Mouse (Mus musculus): ENCODE measurements at regions not wholly inside any gene's neighbourhood (a gene's known extent, or its start where the extent isn't known, plus 50 kb on each side); places are given as distances from the start of the nearest gene placed in this dataset.

GRCm38 (mm10) chr1:194519509-194520220, 98.4 kb upstream of the Plxna2 start:
- Histone ChIP-seq H3K4me2 (ENCODE audit: low read depth, low read length, severe bottlenecking) (no peak overlapping the region), H3K36me3 (ENCODE audit: control insufficient read depth, insufficient read depth, low read length) (no peaks in the 10 kb centered on the region), H3K27ac (ENCODE audit: low read depth, low read length) (no peak overlapping the region), H3K4me1 (replicated peaks; ENCODE audit: control insufficient read depth, insufficient read depth, low read length) (no peaks in the 10 kb centered on the region), H3K27me3 (ENCODE audit: control insufficient read depth, insufficient read depth, low read length) (no peaks in the 10 kb centered on the region), H3K9me3 (ENCODE audit: control insufficient read depth, low read length) (no peaks in the 10 kb centered on the region), H3K9ac (ENCODE audit: low read length) (no peak overlapping the region), H3K4me3 (ENCODE audit: low read depth, low read length) (no peak overlapping the region)
- WGBS, result 82% methylated on average over 6 of the region's 6 CpGs
- no peak for ATAC-seq (replicated peaks; ENCODE audit: low FRiP score)
- no peak for DNase-seq (ENCODE audit: low spot score)

- Histone ChIP-seq H3K9me3 (ENCODE audit: control insufficient read depth, low read length) (no peaks in the 10 kb centered on the region), H3K9ac (ENCODE audit: low read length) (no peak overlapping the region), H3K4me1 (replicated peaks; ENCODE audit: control insufficient read depth, insufficient read depth, low read length) (no peaks in the 10 kb centered on the region), H3K27me3 (ENCODE audit: control insufficient read depth, insufficient read depth, low read length) (no peaks in the 10 kb centered on the region), H3K4me3 (ENCODE audit: low read depth, low read length) (no peak overlapping the region), H3K36me3 (ENCODE audit: control insufficient read depth, insufficient read depth, low read length) (no peaks in the 10 kb centered on the region; the same call in 1 of the 2 replicates), H3K27ac (ENCODE audit: low read depth, low read length) (no peak overlapping the region), H3K4me2 (ENCODE audit: low read depth, low read length, severe bottlenecking) (no peak overlapping the region)
- ATAC-seq (replicated peaks; ENCODE audit: low FRiP score) (no peak), DNase-seq (ENCODE audit: low spot score) (no peak)
- 67% methylated on average over 1 of the region's 1 CpGs for WGBS
Observed at GRCm38 (mm10) chr1:194516136-194516535, 101.9 kb upstream of the Plxna2 start.

GRCm38 (mm10) chr1:194508314-194508713, 109.7 kb upstream of the Plxna2 start:
- Histone ChIP-seq H3K4me2 (ENCODE audit: low read depth, low read length, severe bottlenecking) (no peak overlapping the region), H3K27ac (ENCODE audit: low read depth, low read length) (no peak overlapping the region), H3K27me3 (ENCODE audit: control insufficient read depth, insufficient read depth, low read length) (no peaks in the 10 kb centered on the region), H3K9ac (ENCODE audit: low read length) (no peak overlapping the region), H3K4me3 (ENCODE audit: low read depth, low read length) (no peak overlapping the region), H3K9me3 (ENCODE audit: control insufficient read depth, low read length) (no peaks in the 10 kb centered on the region), H3K36me3 (ENCODE audit: control insufficient read depth, insufficient read depth, low read length) (no peaks in the 10 kb centered on the region; the same call in 1 of the 2 replicates), H3K4me1 (replicated peaks; ENCODE audit: control insufficient read depth, insufficient read depth, low read length) (no peaks in the 10 kb centered on the region)
- ATAC-seq (replicated peaks; ENCODE audit: low FRiP score) (no peak), DNase-seq (ENCODE audit: low spot score) (no peak)
- WGBS, result 73% methylated on average over 1 of the region's 1 CpGs

GRCm38 (mm10) chr1:194505826-194506225, 112.2 kb upstream of the Plxna2 start:
- Histone ChIP-seq H3K9me3 (ENCODE audit: control insufficient read depth, low read length) (no peaks in the 10 kb centered on the region), H3K36me3 (ENCODE audit: control insufficient read depth, insufficient read depth, low read length) (no peaks in the 10 kb centered on the region), H3K27ac (ENCODE audit: low read depth, low read length) (no peak overlapping the region), H3K4me2 (ENCODE audit: low read depth, low read length, severe bottlenecking) (no peak overlapping the region), H3K4me1 (replicated peaks; ENCODE audit: control insufficient read depth, insufficient read depth, low read length) (no peaks in the 10 kb centered on the region), H3K9ac (ENCODE audit: low read length) (no peak overlapping the region), H3K4me3 (ENCODE audit: low read depth, low read length) (no peak overlapping the region), H3K27me3 (ENCODE audit: control insufficient read depth, insufficient read depth, low read length) (no peaks in the 10 kb centered on the region)
- 20% methylated on average over 3 of the region's 3 CpGs for WGBS
- no peak for ATAC-seq (replicated peaks; ENCODE audit: low FRiP score)
- DNase-seq (ENCODE audit: low spot score), result no peak

- Histone ChIP-seq H3K4me1 (replicated peaks; ENCODE audit: control insufficient read depth, insufficient read depth, low read length) (no peaks in the 10 kb centered on the region), H3K27me3 (ENCODE audit: control insufficient read depth, insufficient read depth, low read length) (no peaks in the 10 kb centered on the region)
Observed at GRCm38 (mm10) chr1:194504207-194504606, 113.8 kb upstream of the Plxna2 start.

GRCm38 (mm10) chr1:194503517-194503916, 114.5 kb upstream of the Plxna2 start:
- no peaks in the 10 kb centered on the region for H3K27me3 ChIP-seq (ENCODE audit: control insufficient read depth, insufficient read depth, low read length)
- H3K9me3 ChIP-seq (ENCODE audit: control insufficient read depth, low read length), result no peaks in the 10 kb centered on the region
- H3K4me2 ChIP-seq (ENCODE audit: low read depth, low read length, severe bottlenecking), result no peak overlapping the region
- H3K27ac ChIP-seq (ENCODE audit: low read depth, low read length), result no peak overlapping the region
- no peak for ATAC-seq (replicated peaks; ENCODE audit: low FRiP score)
- WGBS, result 51% methylated on average over 3 of the region's 3 CpGs
- H3K4me3 ChIP-seq (ENCODE audit: low read depth, low read length), result no peak overlapping the region
- no peaks in the 10 kb centered on the region for H3K4me1 ChIP-seq (replicated peaks; ENCODE audit: control insufficient read depth, insufficient read depth, low read length)
- no peak for DNase-seq (ENCODE audit: low spot score)
- H3K9ac ChIP-seq (ENCODE audit: low read length), result no peak overlapping the region
- no peaks in the 10 kb centered on the region for H3K36me3 ChIP-seq (ENCODE audit: control insufficient read depth, insufficient read depth, low read length)

More at GRCm38 (mm10) chr1:194504207-194504606, 113.8 kb upstream of the Plxna2 start:
- no peak overlapping the region for H3K4me3 ChIP-seq (ENCODE audit: low read depth, low read length)
- no peak overlapping the region for H3K4me2 ChIP-seq (ENCODE audit: low read depth, low read length, severe bottlenecking)
- no peak for ATAC-seq (replicated peaks; ENCODE audit: low FRiP score)
- no peak overlapping the region for H3K9ac ChIP-seq (ENCODE audit: low read length)
- no peak for DNase-seq (ENCODE audit: low spot score)
- no peaks in the 10 kb centered on the region for H3K9me3 ChIP-seq (ENCODE audit: control insufficient read depth, low read length)
- H3K36me3 ChIP-seq (ENCODE audit: control insufficient read depth, insufficient read depth, low read length), result no peaks in the 10 kb centered on the region
- no peak overlapping the region for H3K27ac ChIP-seq (ENCODE audit: low read depth, low read length)

- ATAC-seq (replicated peaks; ENCODE audit: low FRiP score) (no peak), DNase-seq (ENCODE audit: low spot score) (no peak)
- no peaks in the 10 kb centered on the region for H3K36me3 ChIP-seq (ENCODE audit: control insufficient read depth, insufficient read depth, low read length)
- no peak overlapping the region for H3K4me2 ChIP-seq (ENCODE audit: low read depth, low read length, severe bottlenecking)
- no peak overlapping the region for H3K9ac ChIP-seq (ENCODE audit: low read length)
- 76% methylated on average over 2 of the region's 2 CpGs for WGBS
- no peak overlapping the region for H3K27ac ChIP-seq (ENCODE audit: low read depth, low read length)
- H3K4me3 ChIP-seq (ENCODE audit: low read depth, low read length), result no peak overlapping the region
- H3K27me3 ChIP-seq (ENCODE audit: control insufficient read depth, insufficient read depth, low read length), result no peaks in the 10 kb centered on the region
- H3K9me3 ChIP-seq (ENCODE audit: control insufficient read depth, low read length), result no peaks in the 10 kb centered on the region
- H3K4me1 ChIP-seq (replicated peaks; ENCODE audit: control insufficient read depth, insufficient read depth, low read length), result no peaks in the 10 kb centered on the region
Observed at GRCm38 (mm10) chr1:194496424-194496823, 121.6 kb upstream of the Plxna2 start.

- Histone ChIP-seq H3K9ac (ENCODE audit: low read length) (no peak overlapping the region), H3K4me1 (replicated peaks; ENCODE audit: control insufficient read depth, insufficient read depth, low read length) (no peaks in the 10 kb centered on the region), H3K4me3 (ENCODE audit: low read depth, low read length) (no peak overlapping the region), H3K27ac (ENCODE audit: low read depth, low read length) (no peak overlapping the region), H3K36me3 (ENCODE audit: control insufficient read depth, insufficient read depth, low read length) (no peaks in the 10 kb centered on the region), H3K27me3 (ENCODE audit: control insufficient read depth, insufficient read depth, low read length) (no peaks in the 10 kb centered on the region), H3K9me3 (ENCODE audit: control insufficient read depth, low read length) (no peaks in the 10 kb centered on the region), H3K4me2 (ENCODE audit: low read depth, low read length, severe bottlenecking) (no peak overlapping the region)
- DNase-seq (ENCODE audit: low spot score) (no peak), ATAC-seq (replicated peaks; ENCODE audit: low FRiP score) (no peak)
Observed at GRCm38 (mm10) chr1:194491111-194491510, 126.9 kb upstream of the Plxna2 start.

GRCm38 (mm10) chr1:194488126-194488525, 129.9 kb upstream of the Plxna2 start:
- Histone ChIP-seq H3K27me3 (ENCODE audit: control insufficient read depth, insufficient read depth, low read length) (no peaks in the 10 kb centered on the region), H3K4me3 (ENCODE audit: low read depth, low read length) (no peak overlapping the region), H3K9me3 (ENCODE audit: control insufficient read depth, low read length) (no peaks in the 10 kb centered on the region), H3K27ac (ENCODE audit: low read depth, low read length) (no peak overlapping the region), H3K36me3 (ENCODE audit: control insufficient read depth, insufficient read depth, low read length) (no peaks in the 10 kb centered on the region), H3K4me2 (ENCODE audit: low read depth, low read length, severe bottlenecking) (no peak overlapping the region), H3K4me1 (replicated peaks; ENCODE audit: control insufficient read depth, insufficient read depth, low read length) (no peaks in the 10 kb centered on the region), H3K9ac (ENCODE audit: low read length) (no peak overlapping the region)
- DNase-seq (ENCODE audit: low spot score) (no peak), ATAC-seq (replicated peaks; ENCODE audit: low FRiP score) (no peak)

Data from forebrain, embryonic 11.5 days (tissue).